Mouse (Mus musculus): Measurements from ENCODE around the gene Eps15.

DNA sequence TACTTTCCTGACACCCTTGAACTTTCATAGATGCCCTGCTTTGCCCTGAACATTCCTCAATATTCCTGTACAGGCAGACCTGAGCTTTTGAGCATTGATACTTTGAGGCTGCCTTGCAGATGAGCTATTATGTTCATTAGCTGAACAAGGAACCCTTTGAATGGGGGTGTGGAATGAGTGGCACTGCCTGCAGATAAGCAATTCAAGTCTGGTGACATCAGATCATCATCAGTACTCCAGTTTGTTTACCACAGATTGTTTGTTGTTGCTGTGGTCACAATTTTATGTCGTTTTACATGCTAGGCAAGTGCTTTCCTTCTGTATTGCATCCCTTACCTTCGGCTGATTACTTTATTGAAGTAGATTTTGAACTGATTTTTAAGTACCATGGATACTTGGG is 16.4 kb downstream of the Eps15 start:
- TF ChIP-seq CTCF (IDR thresholded peaks at IDR 0.05; ENCODE audit: low read depth) (no peak), EP300 (IDR thresholded peaks at IDR 0.05; ENCODE audit: low read depth) (no peak)

Data from liver, postnatal 0 days (tissue).